Mouse (Mus musculus): ENCODE data around the gene Men1.
A peak's percentile ranks its signal among the peaks of the same experiment; 100 is the strongest.
"Not testable (repeated sequence)": the region's sequence is repeated elsewhere in the genome, so short reads cannot be mapped to it uniquely, and the experiment has no call there.

Gene Men1

DNA sequence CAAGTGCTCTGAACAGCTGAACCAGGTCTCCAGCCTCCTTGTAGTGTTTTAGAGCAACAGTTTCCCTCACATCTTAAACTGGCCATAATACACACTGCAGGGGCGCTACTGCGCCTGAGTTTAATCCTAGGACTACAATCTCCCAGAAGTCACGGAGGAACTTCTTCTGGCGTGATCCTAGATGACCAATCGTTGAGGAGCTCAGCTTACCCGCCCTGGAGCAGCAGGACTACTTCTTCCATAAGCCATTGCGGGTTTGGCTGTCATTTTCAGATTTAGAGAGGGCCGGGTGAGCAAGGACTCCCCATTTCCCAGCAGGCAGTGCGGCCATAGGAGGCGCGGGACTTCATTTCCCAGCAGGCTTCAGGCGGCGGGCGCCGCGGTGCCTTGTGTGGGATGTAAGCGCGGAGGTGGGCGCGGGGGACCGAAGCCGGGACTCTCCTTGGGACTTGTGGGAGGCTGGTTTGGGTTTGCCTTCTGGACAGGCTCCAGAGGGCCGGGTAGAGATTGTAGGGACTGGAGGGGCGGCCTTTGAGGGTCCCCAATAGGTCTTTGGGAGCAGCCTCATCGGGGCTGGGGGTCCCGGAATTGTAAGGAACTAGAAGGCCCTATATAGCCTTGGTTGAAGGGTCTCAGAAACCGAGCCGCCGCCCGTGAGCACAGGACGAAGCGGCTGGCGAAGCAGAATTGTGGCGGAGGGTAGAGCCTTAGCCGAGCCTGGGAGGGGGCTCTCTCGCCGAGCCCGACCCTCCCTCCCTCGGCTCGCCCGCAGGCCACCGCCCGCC, at the start of gene Men1:
TSS of gene Men1 (plus strand) at position 307 of the 785 bp plus-strand sequence.
- DNase-seq (ENCODE audit: low spot score), result peak; percentile 74

DNA sequence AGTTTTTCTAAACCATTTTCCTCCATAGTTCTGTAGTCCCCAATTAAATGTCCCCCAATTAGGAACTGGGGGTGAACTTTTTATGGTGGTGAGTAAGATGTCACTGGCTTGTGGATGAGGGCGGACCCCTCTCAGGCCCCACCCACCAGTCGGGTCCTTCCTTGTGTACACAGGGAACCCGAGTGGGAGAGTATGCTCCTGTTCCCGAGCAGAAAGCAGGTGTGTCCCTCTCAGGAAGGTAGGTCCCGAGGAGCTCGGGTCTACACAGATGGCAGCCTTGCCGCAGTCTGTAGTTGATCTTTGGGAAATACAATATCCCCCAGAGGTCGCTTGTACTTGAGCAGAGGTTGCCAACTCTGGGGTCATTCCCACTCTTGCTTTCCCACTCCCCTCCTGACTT, 49.6 kb upstream of the Men1 start:
- no peak for DNase-seq (ENCODE audit: low spot score)

DNA sequence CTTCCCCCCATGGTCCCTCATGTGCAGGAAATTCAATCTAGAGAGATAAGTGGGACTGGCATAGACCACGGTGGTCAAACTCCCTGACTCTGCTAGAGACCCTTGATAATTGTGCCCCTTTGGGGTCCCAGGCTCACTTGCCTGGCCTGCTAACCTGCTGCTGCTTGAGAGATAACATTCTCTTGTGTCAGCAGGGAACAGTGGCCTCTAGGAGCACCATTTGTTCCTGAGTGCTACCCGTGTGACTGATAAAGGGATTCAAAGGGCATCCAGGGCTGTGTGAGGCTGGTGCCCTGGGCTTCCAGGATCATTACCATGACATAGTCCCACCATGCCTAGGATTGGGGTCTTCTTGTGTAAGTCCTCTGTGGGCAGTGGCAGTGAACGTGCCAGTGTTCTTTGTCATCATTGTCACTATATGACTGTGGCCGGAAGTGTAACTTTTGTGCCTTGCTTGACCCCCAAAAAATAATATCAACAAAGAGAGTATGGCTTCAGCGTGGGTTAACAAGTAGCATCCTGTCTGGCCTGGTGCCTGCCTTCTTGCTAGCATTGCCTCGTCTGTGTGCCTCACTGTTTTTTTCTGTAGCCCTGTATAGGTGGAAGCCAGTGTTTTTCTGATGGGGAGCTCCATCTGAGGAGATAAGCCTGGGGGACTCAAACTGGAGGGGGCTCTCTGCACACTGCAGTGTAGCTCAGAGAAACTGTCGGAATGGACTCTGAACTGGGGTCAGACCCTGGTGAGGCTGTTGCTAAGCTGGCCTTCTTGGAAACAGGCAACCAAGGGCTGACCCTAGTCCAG, 48.9 kb upstream of the Men1 start:
- no peak for DNase-seq (ENCODE audit: low spot score)

DNA sequence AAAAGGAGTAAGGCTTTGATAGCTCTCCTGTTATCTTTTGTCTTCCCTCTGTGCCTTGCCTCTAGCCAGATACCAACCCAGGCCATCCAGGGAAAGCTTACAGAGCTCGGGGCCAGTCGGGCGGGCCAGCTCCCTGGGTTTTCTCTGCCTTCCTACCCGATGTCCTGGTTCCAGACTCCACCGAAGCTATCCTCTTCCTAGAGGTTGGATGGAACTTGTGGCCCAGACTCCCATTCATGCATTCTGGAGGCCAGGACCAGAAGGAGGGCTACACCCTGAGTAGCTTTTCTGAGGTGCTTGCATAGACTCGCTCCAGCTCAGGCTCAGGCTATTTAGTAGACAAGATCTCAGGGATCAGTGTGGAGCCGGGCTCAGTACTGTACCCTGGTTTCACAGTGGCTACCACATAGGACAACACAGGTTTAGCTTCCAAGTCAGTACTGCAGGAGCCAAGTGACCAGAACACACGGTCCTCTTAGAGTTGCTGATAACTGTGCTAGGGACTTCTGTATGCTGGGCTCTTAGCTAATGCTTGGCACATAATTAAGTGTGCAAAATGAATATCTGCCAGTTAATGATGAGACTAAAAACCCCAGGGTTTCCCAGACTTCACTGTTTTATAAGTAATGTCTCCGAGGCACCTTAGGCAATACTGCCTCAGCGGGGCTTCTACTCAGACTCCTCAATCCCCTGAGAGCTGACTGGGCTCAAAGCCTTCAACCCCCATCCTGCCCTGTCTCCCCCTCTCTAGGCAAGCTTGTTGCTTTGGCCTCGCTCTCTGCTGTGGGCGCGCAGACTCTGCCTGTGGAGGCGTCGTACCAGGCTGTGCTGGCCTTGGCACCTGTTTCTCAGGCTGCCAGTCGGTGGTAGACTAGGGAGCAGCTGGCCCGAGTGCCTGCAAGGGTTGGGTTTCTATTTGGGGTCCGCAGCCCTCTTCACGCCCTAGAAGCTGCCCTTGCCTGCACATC, 48.1 kb upstream of the Men1 start:
- DNase-seq (ENCODE audit: low spot score), result no peak

DNA sequence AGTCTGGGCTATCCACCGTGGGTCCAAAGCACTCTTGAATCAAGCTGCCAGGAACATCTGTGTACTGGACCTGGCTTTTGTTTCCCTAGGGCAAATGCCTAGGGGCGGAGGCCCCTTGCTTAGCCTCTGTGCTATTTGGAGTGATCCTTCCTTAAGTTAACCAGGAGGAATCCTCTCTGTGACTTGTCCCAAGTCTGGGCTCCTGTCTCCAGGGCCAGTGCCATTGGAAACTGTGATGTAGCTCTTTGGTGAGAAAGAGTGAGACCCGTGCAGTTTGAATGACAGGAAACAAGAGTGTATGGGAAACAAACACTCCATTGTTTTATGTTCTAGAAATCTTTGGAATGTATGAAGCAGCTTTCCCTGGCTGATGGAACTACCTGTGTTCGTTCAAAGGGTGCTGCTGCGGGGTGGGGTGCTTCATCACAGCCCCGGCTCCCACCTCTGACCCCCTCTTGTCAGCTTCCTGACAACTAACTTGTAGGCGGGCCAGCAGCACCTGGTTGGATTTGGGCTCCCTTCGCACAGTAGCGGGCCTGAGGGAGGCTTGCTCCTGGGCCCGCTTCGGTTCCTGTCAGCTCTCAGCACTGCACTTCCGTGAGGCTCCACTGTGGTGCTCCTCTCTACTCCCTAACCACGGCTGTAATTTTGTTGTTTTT, 46.4 kb upstream of the Men1 start:
- no peak for DNase-seq (ENCODE audit: low spot score)

DNA sequence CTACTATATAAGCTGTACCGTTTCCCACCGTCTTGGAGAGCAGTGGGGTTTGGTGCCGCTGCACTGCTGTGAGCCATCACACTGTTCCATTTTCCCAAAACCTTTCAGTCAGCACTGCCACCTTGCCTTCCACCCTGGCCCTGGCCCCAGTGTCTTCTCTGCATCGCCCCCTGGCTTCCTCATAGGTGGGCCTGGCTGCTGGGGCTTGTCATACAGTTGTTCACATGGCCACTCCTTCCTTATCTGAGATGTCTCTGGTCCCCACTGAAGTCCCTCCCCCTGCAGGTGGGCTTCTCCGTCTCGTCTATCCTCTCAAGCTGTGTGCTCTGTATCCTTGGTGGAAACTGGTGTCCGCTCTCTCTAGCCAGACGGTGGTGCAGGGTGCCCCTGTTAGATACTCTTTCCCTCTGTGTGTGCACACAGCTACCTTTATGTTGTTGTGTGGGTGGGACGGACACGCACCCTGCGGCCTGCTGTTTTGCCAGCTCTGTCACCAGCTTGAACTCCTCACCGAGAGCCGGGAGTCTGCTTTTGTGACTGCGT, 45.0 kb upstream of the Men1 start:
- DNase-seq (ENCODE audit: low spot score), result no peak

DNA sequence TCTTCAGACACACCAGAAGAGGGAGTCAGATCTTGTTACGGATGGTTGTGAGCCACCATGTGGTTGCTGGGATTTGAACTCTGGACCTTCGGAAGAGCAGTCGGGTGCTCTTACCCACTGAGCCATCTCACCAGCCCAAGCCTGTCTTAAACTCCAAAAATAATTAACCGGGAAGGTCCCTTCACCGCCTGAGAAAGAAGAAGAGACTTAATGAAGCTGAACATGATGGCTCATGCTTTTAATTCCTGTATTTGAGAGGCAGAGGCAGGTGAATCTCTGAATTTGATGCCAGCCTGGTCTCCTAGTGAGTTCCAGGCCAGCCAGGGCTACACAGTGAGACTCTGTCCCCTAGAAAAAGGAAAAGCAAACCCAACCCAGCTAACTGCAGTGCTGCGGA, 44.1 kb upstream of the Men1 start:
- not testable (repeated sequence) for DNase-seq (ENCODE audit: low spot score)

DNA sequence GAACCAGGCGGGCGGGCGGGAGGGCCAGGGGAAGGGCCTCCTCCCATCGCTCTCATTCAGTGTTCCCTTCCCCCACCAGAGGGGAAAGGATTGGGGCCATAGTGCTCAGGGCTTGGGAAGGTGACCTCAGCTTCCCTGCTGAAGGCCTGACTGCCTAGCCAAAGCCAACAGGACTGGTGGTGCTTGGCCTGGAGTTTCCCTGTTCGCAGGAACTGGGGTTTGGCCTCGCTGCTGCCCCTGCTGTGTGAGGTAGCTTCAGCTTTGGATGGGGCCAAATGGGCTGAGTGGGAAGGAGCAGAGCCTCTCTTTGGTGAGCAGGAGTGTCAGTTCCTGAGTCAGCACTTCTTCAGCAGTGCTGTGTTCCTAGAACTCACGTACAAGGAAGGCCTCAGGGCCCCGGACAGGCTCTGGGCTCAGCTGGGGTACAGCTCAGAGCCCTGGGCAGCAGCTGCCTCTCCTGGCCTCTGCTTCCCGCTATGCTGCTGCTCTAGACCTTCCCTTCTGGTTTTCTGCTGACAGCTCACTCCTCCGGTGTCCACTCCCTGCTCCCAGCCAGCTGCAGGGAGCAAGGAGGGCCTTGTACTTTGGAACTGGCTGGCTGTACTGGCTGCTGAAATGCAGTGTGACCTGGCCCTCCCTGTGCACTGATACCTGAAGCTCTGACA, 43.5 kb upstream of the Men1 start:
- no peak for DNase-seq (ENCODE audit: low spot score)

DNA sequence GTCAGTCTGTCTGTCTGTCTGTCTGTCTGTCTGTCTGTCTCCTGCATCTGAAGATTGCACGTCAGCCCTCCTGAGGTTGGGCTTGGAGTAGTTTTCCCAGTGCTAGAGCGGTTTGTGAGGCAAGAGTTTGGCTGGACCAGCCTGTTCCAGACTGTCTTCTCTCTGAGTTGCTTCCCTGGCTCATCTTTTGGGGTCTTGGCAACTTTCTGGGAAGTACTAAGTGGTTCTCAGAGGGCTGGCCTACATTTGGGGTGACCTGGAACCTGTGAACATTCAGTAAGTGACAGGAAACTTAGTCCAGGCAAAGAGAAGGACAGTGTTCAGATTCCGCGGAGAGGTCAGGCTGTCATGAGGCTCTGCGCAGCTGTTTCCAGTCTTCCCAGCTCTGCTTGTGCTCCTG, 42.5 kb upstream of the Men1 start:
- DNase-seq (ENCODE audit: low spot score), result no peak

DNA sequence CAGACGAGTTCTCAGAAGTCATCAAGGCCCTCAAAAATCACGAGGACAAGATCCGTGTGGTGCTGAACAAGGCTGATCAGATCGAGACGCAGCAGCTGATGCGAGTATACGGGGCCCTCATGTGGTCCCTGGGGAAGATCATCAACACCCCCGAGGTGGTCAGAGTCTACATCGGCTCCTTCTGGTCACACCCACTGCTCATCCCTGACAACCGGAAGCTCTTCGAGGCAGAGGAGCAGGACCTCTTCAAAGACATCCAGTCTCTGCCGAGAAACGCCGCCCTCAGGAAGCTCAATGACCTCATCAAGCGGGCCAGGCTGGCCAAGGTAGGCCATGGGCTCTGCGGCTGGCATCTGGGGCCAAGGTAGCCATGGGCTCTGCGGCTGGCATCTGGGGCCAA, 40.5 kb upstream of the Men1 start:
- no peak for DNase-seq (ENCODE audit: low spot score)

DNA sequence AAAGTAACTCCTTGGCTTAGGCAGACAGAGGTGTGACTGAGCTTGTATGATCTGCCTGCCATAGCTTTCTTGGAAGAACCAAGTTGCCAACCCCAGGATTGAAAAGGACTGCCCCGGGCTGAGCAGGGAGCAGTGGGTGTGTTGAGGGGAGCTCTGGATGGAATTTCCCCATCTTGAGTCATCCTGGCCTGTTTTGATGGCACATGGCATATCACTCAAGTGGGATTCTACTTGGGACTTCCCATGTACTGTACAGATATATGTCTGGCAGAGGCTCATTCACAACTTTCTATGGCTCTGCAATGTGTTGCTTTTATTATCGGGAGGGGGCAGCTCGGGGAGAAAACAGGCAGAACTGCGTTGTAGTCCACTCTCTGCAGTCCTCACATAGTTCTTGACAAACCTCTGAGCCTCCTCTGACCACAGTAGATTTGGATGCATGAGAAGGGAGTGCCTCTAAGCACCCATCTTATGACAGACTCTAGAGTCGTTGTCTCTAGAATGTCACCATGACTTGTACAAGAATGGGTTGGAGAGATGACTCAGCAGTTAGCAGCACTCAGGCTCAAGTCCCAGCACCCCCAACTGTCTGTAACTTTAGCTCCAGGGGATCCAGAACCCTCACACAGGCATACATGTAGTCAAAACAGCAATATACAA, 38.1 kb upstream of the Men1 start:
- no peak for DNase-seq (ENCODE audit: low spot score)

DNA sequence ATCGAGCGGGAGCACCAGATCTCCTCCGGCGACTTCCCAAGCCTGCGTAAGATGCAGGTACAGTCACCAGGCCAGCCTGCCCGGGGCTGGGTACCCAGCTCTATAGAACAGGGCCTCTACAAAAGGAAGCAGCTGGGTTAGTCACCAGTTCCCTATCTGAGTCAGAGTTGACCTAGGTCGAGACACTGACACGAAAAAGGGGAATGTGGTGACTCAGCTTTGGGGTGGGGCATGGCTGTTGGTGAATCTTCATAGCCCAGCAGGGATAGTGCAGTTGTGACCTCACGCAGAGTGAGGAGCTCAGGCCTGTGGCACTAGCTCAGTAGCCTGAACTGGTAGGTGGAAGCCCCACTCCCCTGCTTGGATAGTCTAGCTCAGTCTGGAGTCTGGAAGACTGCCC, 37.1 kb upstream of the Men1 start:
- peak; percentile 64 for DNase-seq (ENCODE audit: low spot score)

DNA sequence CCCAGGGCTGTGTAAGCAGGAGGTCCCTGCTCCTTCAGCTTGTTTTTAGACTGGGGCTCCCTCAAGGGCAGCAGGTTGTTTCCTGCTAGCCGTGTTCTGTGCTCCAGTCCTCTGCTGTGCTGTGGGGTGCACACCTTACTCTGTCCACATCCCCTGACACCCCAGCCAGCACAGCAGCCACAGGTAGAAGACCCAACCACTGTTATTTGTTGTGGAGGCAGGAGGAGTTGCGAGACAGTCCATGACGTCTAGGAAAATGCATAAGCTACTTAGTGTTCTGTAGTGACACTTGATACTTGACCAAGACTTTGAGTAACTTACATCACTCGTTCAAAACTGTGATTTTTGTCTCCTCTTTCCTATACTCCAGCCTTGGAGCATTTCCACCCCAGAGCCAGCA, 35.8 kb upstream of the Men1 start:
- DNase-seq (ENCODE audit: low spot score), result no peak

DNA sequence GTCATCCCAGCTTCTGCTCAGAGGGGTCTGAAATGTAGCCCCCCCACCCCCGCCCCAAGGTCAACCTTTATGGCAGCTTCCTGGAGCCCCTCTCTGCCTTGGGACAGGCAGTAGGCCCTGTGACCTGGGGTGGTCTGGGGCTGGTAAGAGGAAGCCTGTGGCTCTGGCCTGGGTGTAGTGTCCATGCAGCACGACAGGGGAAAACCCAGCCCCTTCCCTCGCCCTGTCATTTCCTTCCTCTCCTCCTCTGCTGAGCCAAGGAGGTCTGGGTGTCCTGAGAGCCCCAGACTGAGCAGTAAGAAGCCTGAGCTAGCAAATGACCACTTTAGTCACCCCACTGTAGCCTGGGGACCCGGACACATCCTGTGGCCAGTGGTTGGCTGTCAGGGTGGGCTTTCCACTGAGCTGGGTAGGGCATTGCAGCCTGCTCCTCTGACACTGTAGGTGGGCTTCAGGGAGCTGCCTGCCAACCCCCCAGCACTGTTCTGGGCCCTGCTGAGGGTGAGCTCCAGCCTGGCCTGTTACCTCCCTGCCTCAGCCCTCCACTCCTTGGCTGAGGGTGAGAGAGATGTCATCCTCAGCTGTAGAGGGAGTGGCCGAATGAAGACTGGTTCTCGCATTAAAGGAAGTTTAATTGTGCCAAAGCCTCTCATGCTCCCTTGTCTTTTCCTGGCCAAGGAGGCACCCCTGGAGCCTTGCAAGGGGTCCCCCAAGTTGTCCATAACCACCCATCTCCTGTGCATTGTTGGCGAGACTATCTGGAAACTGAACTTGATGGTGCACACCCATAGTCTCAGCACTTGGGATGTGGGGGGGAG, 35.1 kb upstream of the Men1 start:
- no peak for DNase-seq (ENCODE audit: low spot score)

DNA sequence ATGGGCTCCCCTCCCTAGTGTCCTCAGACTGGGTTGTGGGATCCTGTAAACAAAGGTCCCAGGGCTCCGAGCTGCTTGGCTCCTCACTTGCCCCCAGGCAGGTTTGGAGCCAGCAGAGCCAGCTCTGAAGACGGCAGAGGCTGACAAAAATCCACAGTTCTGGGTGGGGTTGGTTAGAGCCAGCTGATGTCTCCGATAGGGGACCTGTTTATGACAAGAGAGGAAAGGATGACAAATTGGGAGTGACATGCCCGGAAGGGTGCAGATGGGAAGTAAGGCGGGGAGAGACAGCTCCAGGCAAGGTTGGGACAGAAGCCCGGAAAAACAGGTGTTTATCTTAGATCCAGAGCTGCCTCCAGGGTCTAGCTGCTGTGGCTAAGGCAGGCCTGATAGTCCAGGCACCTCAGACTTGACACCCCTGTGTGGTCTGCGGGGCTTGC, 34.4 kb upstream of the Men1 start:
- no peak for DNase-seq (ENCODE audit: low spot score)

DNA sequence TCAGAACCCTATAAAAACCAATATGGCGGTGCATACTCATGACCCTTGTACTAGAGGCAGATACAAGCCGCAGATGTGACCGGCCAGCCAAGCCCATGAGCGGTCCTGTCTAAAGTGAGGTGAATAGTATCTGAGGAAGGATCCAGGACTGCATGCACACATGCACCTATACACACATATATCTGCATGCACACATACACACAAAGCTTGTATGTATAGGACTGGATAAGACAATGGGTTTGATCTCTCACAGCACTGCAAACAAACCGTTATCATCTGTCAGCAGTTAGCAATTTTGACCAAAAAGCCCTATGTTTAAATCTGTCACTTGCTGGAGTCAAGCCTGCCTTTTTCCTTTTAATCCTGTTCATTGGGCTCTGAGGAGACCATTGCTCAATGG, 32.7 kb upstream of the Men1 start:
- DNase-seq (ENCODE audit: low spot score), result no peak

DNA sequence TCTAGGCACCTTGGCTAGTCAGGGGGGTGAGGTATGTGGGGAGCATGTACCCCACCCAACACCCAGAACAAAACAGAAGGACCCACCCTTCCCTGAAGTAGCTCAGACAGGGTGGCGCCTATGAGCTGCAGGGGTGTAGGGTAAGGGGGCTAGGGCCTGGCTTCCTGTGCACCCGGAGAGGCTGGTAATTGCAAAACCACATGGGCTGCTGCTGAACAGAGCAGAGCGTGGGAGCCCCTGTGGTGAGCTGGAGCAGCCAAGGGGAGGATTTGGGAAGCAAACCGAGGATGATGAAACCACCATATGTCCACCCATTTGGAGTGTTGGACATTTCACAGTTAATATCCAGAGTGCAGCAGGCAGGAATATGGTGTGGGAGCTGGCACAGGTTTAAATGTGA, 32.3 kb upstream of the Men1 start:
- DNase-seq (ENCODE audit: low spot score), result no peak

DNA sequence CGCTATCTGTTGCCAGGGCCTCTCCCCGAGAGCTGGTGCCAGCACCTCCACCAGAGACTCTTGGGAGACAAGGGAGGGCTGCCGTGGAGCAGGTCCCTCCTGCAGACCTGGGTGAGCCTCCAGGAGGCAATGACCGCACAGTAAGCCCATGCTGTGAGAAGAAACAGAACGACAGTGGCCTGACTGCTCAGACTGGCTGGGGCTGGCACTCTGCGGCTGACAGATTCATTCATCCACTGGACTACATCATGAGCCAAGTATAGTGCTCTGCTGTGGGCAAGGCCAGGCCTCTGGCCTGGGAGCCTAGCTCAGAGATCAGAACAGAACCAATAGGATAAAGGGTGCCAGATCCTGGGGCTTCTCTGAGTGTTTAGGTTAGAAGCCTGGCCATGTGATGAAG, 30.9 kb upstream of the Men1 start:
- no peak for DNase-seq (ENCODE audit: low spot score)

DNA sequence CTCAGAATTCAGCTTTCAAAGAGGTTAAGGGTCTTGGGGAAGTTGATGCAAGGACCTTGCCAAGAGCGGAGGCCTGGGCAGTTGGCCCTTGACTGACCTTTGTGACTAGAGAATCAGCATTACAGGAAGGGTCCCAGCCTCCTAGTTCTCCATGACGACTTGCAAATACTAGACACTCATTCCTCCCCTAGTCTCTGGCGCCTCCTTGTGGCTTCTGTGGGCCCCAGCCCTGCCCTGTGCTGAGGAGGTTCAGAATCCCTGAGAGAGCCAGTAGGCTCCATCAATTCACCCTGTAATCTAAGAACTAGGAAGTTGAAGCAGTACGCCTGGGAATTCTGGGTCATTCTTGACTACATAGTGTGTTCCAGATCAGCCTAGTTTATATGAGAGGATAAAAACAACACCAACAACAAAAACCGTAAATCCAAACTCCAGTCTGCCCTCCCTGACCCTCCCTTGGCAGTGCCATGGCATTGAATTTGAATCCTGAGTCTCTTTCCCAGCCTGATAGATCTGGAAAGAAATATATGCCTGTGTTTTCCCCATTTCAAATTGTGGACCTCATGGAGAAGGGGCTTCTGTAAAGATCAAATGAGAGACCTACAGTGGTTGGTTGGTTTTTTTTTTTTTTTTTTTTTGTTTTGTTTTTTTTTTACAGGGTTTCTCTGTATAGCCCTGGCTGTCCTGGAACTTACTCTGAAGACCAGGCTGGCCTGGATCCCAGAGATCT, 29.8 kb upstream of the Men1 start:
- peak; percentile 90 for DNase-seq (ENCODE audit: low spot score)

All from urinary bladder, postnatal 25 days (tissue).